Mouse (Mus musculus) heart, adult 2 months (tissue): Measurements from ENCODE around the gene Sh3yl1. TPM values are rescaled to one million over a fixed set of nuclear protein-coding genes. Genes with fewer than 3 reads are reported as not detected.

ENCODE experiments used
- DNase-seq, 2 experiments: peaks; one replicate each; pipeline ENCODE4 v3.0.0; 2021
- H3K27ac ChIP-seq: fragments of 200-600 bp; 2 replicates; pipeline ENCODE4 v1.8.1; 2022
- H3K27me3 ChIP-seq: fragments of 200-500 bp; 2 replicates; pipeline ENCODE4 v1.6.1; 2012; ENCODE audit warnings: mild to moderate bottlenecking, low read length, inconsistent platforms, mixed read lengths; ENCODE audit not compliant: control insufficient read depth, insufficient read depth
- H3K36me3 ChIP-seq: fragments of 200-500 bp; 2 replicates; pipeline ENCODE4 v1.6.1; 2012; ENCODE audit warnings: low read length, inconsistent platforms; ENCODE audit not compliant: control insufficient read depth, insufficient read depth
- H3K4me1 ChIP-seq: fragments of 200-500 bp; 2 replicates; pipeline ENCODE4 v1.6.1; 2011; ENCODE audit warnings: low read length; ENCODE audit not compliant: control insufficient read depth, insufficient read depth
- H3K4me3 ChIP-seq: fragments of 200-600 bp; 2 replicates; pipeline ENCODE4 v1.8.1; 2022
- H3K79me2 ChIP-seq: fragments of 200-500 bp; replicated peaks from 2 replicates; pipeline ENCODE4 v1.6.1; 2012; ENCODE audit warnings: mild to moderate bottlenecking, inconsistent platforms, low read length, moderate library complexity, mixed read lengths; ENCODE audit not compliant: control insufficient read depth, insufficient read depth
- H3K9ac ChIP-seq: fragments of 200-500 bp; 2 replicates; pipeline ENCODE4 v1.6.1; 2012; ENCODE audit warnings: low read depth, mild to moderate bottlenecking, control low read depth, inconsistent platforms, low read length, mixed read lengths
- CTCF ChIP-seq: fragments of 200-600 bp; IDR thresholded peaks from 2 replicates; pipeline ENCODE4 v1.8.1; 2022; ENCODE audit warnings: antibody characterized with exemption, mild to moderate bottlenecking, moderate library complexity
- EP300 ChIP-seq: fragments of 200-500 bp; IDR thresholded peaks from 2 replicates; pipeline ENCODE4 v1.6.1; 2011; ENCODE audit warnings: low read depth, low read length, control low read depth; ENCODE audit not compliant: insufficient read depth
- POLR2A ChIP-seq: fragments of 200-500 bp; IDR thresholded peaks from 2 replicates; pipeline ENCODE4 v1.6.1; 2011; ENCODE audit warnings: mild to moderate bottlenecking, low read depth, low read length, control low read depth; ENCODE audit not compliant: insufficient read depth
- WGBS: fragments of 180-500 bp; shearing (Covaris S2); methylation state at CpG from one replicate; pipeline ENCODE4 v1.1.7; 2018; 5-methylcytosine and 5-hydroxymethylcytosine counted together
- intact Hi-C: fragments of 180-260 bp; cut with DNase I; formaldehyde crosslinking; loops from one replicate; pipeline ENCODE4 v1.15.1; 2025
- polyA plus RNA-seq: library from polyadenylated mRNA; depleted of rRNA; stranded (reverse); fragments of >200 nt; gene quantifications from 2 replicates; pipeline ENCODE4 v1.2.3, GENCODE M21; 2012; rRNA removed
- total RNA-seq, 2 experiments: library from RNA; stranded (reverse); gene quantifications; 2 replicates each; pipeline ENCODE4 v1.2.3; 2021

The Sh3yl1 gene
- total and polyA plus RNA-seq, 3 experiments, result 0.88 to 2.0 (median 1.5) TPM

GRCm38 (mm10) chr12:31003795-31004194 lies 92.3 kb downstream of the Sh3yl1 start:
- H3K4me3 ChIP-seq, result no peak overlapping the region
- no peak overlapping the region for H3K27ac ChIP-seq
- intact Hi-C loops, result no loop called here
- H3K9ac ChIP-seq, result no peak overlapping the region
- TF ChIP-seq POLR2A, result no peak
- no peak for TF ChIP-seq EP300
- no peak for TF ChIP-seq CTCF
- H3K4me1 ChIP-seq, result no peaks in the 10 kb centered on the region
- H3K79me2 ChIP-seq, result no peaks in the 10 kb centered on the region
- whole genome bisulfite sequencing, result 77% methylated on average over 4 of the region's 4 CpGs
- DNase-seq, result no peak
- no peaks in the 10 kb centered on the region for H3K36me3 ChIP-seq
- H3K27me3 ChIP-seq, result no peaks in the 10 kb centered on the region

GRCm38 (mm10) chr12:31005010-31005409 lies 93.5 kb downstream of the Sh3yl1 start:
- peak; percentile 32 to 60 for DNase-seq
- H3K36me3 ChIP-seq, result no peaks in the 10 kb centered on the region
- no peak overlapping the region for H3K4me3 ChIP-seq
- no peaks in the 10 kb centered on the region for H3K79me2 ChIP-seq
- intact Hi-C loops, result loop anchor here (1.0 kb wide), 1 partner anchor 408 kb away; no protein-coding TSS in a partner anchor
- 14% methylated on average over 3 of the region's 3 CpGs for WGBS
- no peaks in the 10 kb centered on the region for H3K4me1 ChIP-seq
- no peaks in the 10 kb centered on the region for H3K27me3 ChIP-seq
- H3K27ac ChIP-seq, result no peak overlapping the region
- no peak for TF ChIP-seq EP300
- TF ChIP-seq CTCF, result peak; percentile 83
- no peak overlapping the region for H3K9ac ChIP-seq

GRCm38 (mm10) chr12:31008171-31008570 lies 96.7 kb downstream of the Sh3yl1 start:
- no peak for DNase-seq
- intact Hi-C loops, result no loop called here

More at GRCm38 (mm10) chr12:31008171-31008570, 96.7 kb downstream of the Sh3yl1 start:
- no peak overlapping the region for H3K27ac ChIP-seq
- H3K27me3 ChIP-seq, result no peaks in the 10 kb centered on the region
- 24% methylated on average over 6 of the region's 6 CpGs for WGBS
- H3K9ac ChIP-seq, result no peak overlapping the region
- H3K4me1 ChIP-seq, result no peaks in the 10 kb centered on the region
- no peak overlapping the region for H3K4me3 ChIP-seq
- H3K79me2 ChIP-seq, result no peaks in the 10 kb centered on the region
- peak; percentile 68 for TF ChIP-seq CTCF
- no peak for TF ChIP-seq EP300
- no peaks in the 10 kb centered on the region for H3K36me3 ChIP-seq

Other genes starting within 250 kb of the Sh3yl1 start
- 1 to 10 TPM in 1 of 2 experiments, under 1 TPM in 1; 0.73 to 1.8 TPM for gene Alkal2, start 27.3 kb upstream of the Sh3yl1 start, total RNA-seq
- gene Alkal2, start 27.3 kb upstream of the Sh3yl1 start, polyA plus RNA-seq, result 0.47 and 0.70 TPM in 2 replicates
- 10 to 100 TPM; 29.4 to 31.6 TPM for gene Acp1, start 79 bp upstream of the Sh3yl1 start, total RNA-seq
- 4.7 and 8.6 TPM in 2 replicates for gene Acp1, start 79 bp upstream of the Sh3yl1 start, polyA plus RNA-seq
- under 1 TPM; 0.30 to 0.37 TPM for gene Fam110c, start 162.2 kb downstream of the Sh3yl1 start, total RNA-seq
- gene Fam110c, start 162.2 kb downstream of the Sh3yl1 start, polyA plus RNA-seq, result 0.31 and 0.47 TPM in 2 replicates